Mouse (Mus musculus): Measurements from ENCODE around the gene Vps26c.
A peak's percentile ranks its signal among the peaks of the same experiment; 100 is the strongest.

The Vps26c gene

GRCm38 (mm10) chr16:94526344-94527151, at the start of gene Vps26c:
Vps26c (minus strand) TSS chr16:94526830.
- peak; percentile 94 to 96 for DNase-seq (ENCODE audit: low spot score in 2 of 2)

- no peak for DNase-seq (ENCODE audit: low spot score in 2 of 2)
Observed at GRCm38 (mm10) chr16:94575757-94576156, 49.1 kb upstream of the Vps26c start.

DNA sequence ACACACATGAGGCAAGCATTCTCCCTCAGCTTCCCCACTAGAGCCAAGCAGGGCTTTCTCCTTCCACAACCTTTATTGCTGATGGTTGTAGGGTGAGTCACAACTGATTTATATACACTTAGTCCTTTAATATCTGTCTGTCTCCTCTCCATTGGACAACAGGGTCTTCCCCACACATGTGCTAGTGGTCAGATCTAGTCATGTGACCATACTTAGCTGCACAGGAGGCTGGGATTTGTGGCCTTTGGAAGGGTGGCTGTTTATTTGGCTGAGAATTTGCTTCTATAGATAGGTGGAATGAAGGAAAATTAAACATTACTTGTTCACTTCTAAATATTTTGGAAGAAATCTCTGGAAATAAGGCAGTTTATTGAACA, 48.1 kb upstream of the Vps26c start:
- DNase-seq (ENCODE audit: low spot score in 2 of 2) = no peak

GRCm38 (mm10) chr16:94574025-94574717, 47.5 kb upstream of the Vps26c start:
- no peak for DNase-seq (ENCODE audit: low spot score in 2 of 2)

- DNase-seq (ENCODE audit: low spot score in 2 of 2) = no peak
Observed at GRCm38 (mm10) chr16:94572422-94572821, 45.8 kb upstream of the Vps26c start.

DNA sequence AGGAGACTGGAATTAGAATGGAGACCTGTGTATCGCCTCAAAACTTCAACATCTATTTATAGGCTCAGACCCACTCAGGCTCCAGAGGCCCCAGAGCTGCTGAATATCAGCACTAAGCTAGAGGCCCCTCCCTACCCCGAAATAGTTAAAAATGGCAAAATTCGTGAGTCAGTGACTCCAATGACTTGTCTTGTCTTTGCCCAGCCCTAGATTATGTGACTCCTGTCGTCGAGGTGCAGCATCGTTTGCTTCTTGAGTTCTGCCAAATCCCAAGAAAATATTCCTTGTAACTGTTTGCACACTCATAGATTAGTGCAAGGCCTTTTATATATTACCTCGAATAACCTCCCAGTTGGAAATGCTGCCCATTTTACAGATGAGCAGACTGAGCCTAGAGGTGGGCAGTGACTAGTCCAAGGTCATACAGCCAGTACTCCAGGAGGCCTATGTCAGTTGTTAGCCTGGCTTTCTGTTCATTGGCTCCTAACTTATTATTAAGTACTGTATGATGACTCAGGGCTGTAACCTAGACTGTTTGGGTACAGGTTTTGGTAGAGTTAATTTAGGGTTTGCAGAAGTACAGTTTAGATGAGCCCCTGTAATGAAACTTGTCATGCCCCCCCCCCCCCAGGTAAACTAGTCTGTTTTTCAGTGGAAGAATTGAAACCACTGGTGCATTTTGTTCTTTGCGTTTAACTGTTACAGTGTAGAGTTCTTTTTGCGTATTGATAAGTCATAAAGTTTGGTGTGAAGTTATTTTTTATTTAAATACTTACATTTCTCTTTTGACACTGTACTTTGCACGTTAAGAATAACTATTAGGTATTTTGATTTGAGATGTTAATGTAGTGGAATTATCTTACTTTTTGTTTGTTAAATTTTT, 44.7 kb upstream of the Vps26c start:
- DNase-seq (ENCODE audit: low spot score in 2 of 2) = no peak

- DNase-seq (ENCODE audit: low spot score in 2 of 2) = peak; percentile 42 to 44
Observed at GRCm38 (mm10) chr16:94570361-94571041, 43.9 kb upstream of the Vps26c start.

DNA sequence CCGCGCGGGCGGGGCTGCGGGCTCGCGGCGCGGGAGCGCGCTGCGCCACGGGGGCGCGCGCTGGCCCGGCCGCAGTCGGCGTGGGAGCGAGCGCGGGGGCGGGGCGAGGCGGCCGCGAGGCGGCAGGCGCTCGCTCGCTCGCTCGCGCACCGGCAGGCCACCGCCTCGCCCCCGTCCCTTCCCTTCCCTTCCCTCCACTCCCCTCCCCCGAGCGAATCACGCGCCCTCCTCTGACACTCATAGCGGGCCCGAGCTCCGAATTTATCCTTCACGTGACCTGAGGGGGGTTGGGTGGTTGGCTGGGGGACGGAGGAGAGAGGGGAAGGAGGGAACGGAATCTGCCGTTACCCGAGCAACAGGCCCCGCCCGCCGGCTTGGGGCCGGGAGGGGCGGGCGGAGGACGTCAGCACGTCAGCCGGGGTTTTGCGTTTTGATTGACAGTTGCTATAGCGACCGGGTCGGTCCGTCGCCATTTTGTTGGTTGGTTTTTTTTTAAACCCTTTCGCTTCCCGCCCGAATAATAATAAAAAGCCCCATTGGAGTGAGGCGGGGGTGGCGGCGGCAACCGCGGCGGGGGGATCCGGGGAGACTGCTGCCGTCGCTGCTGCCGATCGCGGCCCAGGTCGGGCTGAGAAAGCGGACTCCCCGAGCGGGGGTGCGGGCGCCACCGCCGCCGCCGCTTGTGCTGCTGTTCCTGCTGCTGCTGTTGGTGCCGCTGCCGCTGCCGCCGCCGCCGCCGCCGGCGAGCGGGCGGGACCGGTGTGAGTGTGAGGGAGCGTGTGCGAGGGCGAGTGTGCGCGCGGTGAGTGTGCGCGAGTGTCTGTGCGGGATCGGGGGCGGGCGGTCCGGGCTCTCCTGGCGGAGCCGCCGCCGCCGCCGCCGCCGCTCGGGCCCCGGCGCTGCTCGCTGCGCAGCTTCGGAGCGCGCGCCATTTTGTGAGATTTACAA, 42.9 kb upstream of the Vps26c start, which contains the start of gene Dyrk1a:
TSS of gene Dyrk1a (plus strand) at position 782 of the 948 bp plus-strand sequence.
- peak; percentile 96 to 98 for DNase-seq (ENCODE audit: low spot score in 2 of 2)

GRCm38 (mm10) chr16:94568335-94569228, 42.0 kb upstream of the Vps26c start:
- DNase-seq (ENCODE audit: low spot score in 2 of 2) = peak; percentile 50 to 72

- no peak for DNase-seq (ENCODE audit: low spot score in 2 of 2)
Observed at GRCm38 (mm10) chr16:94567751-94568150, 41.1 kb upstream of the Vps26c start.

DNA sequence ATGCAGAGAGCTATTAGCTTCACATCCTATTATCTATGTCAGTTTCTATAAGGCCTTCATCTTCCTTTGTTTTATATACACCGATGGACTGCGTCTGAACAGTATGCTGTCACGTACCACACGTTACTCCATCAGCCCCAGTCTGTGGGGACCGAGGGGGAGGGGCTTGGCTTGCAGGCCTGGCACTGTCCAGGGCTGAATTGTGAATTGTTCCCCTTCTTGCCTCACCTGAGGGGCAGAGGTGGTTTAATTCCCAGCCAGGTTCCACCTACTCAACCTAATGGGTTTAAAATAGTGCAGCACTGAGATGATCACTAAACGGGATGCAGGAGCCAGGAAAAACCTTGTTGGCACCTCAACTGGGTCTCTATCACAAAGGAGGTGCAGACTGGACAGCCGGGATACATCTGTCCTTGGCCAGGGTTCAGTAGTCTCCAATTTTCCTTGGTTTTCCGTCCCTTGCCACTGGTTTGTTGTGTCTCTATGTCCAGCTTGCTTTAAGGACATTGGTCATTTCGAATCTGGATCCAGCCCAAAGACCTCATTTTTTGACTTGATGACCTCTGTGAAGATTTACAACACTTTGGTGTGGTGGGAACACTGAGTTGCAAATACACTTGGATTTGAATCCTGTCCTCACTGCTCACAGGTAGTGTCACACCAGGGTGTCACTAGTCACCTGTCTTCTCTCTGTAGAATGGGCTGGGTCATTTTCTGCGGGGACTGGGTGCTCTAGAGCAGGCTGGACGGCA, 40.4 kb upstream of the Vps26c start:
- DNase-seq (ENCODE audit: low spot score in 2 of 2) = no peak

GRCm38 (mm10) chr16:94566124-94566523, 39.5 kb upstream of the Vps26c start:
- DNase-seq (ENCODE audit: low spot score in 2 of 2) = no peak

GRCm38 (mm10) chr16:94560618-94561017, 34.0 kb upstream of the Vps26c start:
- DNase-seq (ENCODE audit: low spot score in 2 of 2) = no peak

DNA sequence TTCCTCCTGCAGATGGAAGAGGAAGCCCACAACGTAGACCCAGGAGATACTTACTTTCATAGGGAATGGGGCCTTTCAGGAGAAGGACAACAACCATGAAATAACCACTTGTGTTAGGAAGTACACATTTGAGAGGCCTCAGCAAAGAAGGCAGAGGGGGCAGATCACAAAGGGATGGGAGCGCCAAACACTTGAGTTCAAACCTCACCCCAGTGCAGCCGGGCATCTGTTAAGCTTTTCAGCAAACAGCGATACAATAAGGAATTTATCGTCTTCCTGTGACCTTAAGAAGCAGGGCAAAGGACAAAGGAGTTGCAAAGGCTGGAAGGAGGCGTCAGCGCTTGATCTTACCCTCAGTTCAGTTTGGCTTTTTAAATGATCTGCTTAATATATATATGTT, 33.2 kb upstream of the Vps26c start:
- DNase-seq (ENCODE audit: low spot score in 2 of 2) = no peak

DNA sequence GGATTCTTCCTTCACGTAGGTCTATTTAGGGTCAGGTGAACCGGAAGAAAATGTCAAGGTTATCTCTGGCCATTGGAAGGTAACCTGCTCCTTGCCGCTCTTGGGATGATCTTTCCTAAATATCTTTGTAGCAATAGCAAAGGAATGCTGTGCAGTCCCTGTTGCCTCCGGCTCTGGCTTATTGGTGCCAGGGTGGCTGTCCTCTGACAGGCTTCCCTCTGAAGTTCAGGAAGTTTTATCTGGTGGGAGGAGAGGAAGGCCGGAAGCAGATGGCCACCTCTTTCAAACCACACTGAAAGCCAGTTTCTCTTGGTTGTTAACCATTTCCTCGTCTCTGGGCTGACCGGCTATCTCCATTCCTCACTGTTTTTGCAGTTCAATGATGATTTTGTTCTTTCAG, 32.7 kb upstream of the Vps26c start:
- no peak for DNase-seq (ENCODE audit: low spot score in 2 of 2)

- DNase-seq (ENCODE audit: low spot score in 2 of 2) = no peak
Observed at GRCm38 (mm10) chr16:94556228-94556627, 29.6 kb upstream of the Vps26c start.

GRCm38 (mm10) chr16:94555346-94555745, 28.7 kb upstream of the Vps26c start:
- no peak for DNase-seq (ENCODE audit: low spot score in 2 of 2)

- no peak for DNase-seq (ENCODE audit: low spot score in 2 of 2)
Observed at GRCm38 (mm10) chr16:94551934-94552333, 25.3 kb upstream of the Vps26c start.

GRCm38 (mm10) chr16:94549813-94550212, 23.2 kb upstream of the Vps26c start:
- no peak for DNase-seq (ENCODE audit: low spot score in 2 of 2)
